11 mouse cellular contexts compared by ENCODE assay signal in the genomic region with DNA sequence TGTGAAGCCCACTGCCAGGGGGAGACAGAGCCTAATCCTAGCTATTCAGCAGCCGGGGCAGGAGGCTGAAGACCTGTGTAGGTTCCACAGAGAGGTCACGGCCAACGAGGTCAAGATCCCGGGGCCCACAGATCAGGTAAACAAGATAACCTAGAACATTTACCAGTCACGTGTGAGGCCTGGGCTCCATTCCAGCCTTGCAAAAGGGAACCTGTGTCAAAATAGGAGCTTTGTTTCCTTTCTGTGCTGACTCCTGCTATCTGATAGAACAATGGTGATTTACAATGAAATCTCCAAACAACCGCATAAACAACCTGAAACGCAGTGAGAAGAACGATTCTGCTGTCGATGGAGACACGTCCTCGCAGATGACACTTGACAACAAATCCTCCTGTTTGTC. TPM values are rescaled to one million over a fixed set of nuclear protein-coding genes. Genes with fewer than 3 reads are reported as not detected.
A peak's percentile ranks its signal among the peaks of the same experiment; 100 is the strongest.
DNase-seq lines count a peak whose midpoint lies in the region; ATAC-seq and TF ChIP-seq lines count a peak whose summit lies in the region.
"Had no signal": no experiment of that assay in that cellular context is flagged by ENCODE, and none has a peak within 500 bp of the region (broad histone marks: within the 10 kb centered on the region; RNA-seq: fewer than 3 reads in every experiment).

No protein-coding gene starts in this region.

- no peaks in the 10 kb centered on the region for H3K36me3 ChIP-seq in heart, embryonic 12.5 days
- no peaks in the 10 kb centered on the region for H3K36me3 ChIP-seq in liver, embryonic 14.5 days (replicated peaks; ENCODE audit: control insufficient read depth, insufficient read depth, low read depth)
- no peaks in the 10 kb centered on the region for H3K36me3 ChIP-seq in stomach, embryonic 16.5 days (ENCODE audit: control insufficient read depth, insufficient read depth, low read length)
- H3K36me3 ChIP-seq in midbrain, embryonic 11.5 days (ENCODE audit: control insufficient read depth, insufficient read depth, low read length): no peaks in the 10 kb centered on the region
- no peaks in the 10 kb centered on the region for H3K36me3 ChIP-seq in forebrain, embryonic 16.5 days (ENCODE audit: control insufficient read depth, insufficient read depth)

- peaks cover 6% of the 10 kb centered on the region; the same call in 1 of the 2 replicates for H3K4me1 ChIP-seq in heart, embryonic 12.5 days (replicated peaks)
- 0 out of 4 replicates have a peak, but pooled peaks cover 0 to 2% of the 10 kb centered on the region in 2 experiments for H3K4me1 ChIP-seq in liver, embryonic 14.5 days (replicated peaks; ENCODE audit: control insufficient read depth in 2 of 2, insufficient read depth in 2 of 2, low read length in 1 of 2)
- no peaks in the 10 kb centered on the region for H3K4me1 ChIP-seq in stomach, embryonic 16.5 days (ENCODE audit: control insufficient read depth, insufficient read depth, low read length)
- no peaks in the 10 kb centered on the region for H3K4me1 ChIP-seq in midbrain, embryonic 11.5 days (ENCODE audit: control insufficient read depth, insufficient read depth, low read length)
- H3K4me1 ChIP-seq in forebrain, embryonic 16.5 days (replicated peaks; ENCODE audit: control insufficient read depth, insufficient read depth, low read length): no peaks in the 10 kb centered on the region

- no peak for ATAC-seq in heart, embryonic 12.5 days (ENCODE audit: insufficient number of reproducible peaks, low FRiP score)
- peak; percentile 21; the same call in 1 of the 2 replicates for ATAC-seq in liver, embryonic 14.5 days (ENCODE audit: insufficient read depth)
- no peak for ATAC-seq in stomach, embryonic 16.5 days (ENCODE audit: insufficient read depth, low FRiP score)
- no peak for ATAC-seq in midbrain, embryonic 11.5 days (ENCODE audit: low FRiP score)
- no peak for ATAC-seq in forebrain, embryonic 16.5 days

- H3K27me3 ChIP-seq in heart, embryonic 12.5 days (replicated peaks): peaks cover 9% of the 10 kb centered on the region; the same call in 1 of the 2 replicates
- H3K27me3 ChIP-seq in liver, embryonic 14.5 days (ENCODE audit: control insufficient read depth, insufficient read depth, low read length): no peaks in the 10 kb centered on the region
- no peaks in the 10 kb centered on the region for H3K27me3 ChIP-seq in stomach, embryonic 16.5 days (ENCODE audit: control insufficient read depth, insufficient read depth, low read length)
- H3K27me3 ChIP-seq in midbrain, embryonic 11.5 days (ENCODE audit: control insufficient read depth, insufficient read depth, low read length): no peaks in the 10 kb centered on the region
- no peaks in the 10 kb centered on the region for H3K27me3 ChIP-seq in forebrain, embryonic 16.5 days (replicated peaks; ENCODE audit: control insufficient read depth, insufficient read depth, low read length)

- H3K9me3 ChIP-seq in heart, embryonic 12.5 days (replicated peaks): no peaks in the 10 kb centered on the region
- no peaks in the 10 kb centered on the region for H3K9me3 ChIP-seq in liver, embryonic 14.5 days (ENCODE audit: control insufficient read depth, low read length)
- H3K9me3 ChIP-seq in stomach, embryonic 16.5 days (replicated peaks; ENCODE audit: control insufficient read depth, low read length): no peaks in the 10 kb centered on the region
- no peaks in the 10 kb centered on the region for H3K9me3 ChIP-seq in midbrain, embryonic 11.5 days (ENCODE audit: control insufficient read depth, low read length)
- H3K9me3 ChIP-seq in forebrain, embryonic 16.5 days (ENCODE audit: control insufficient read depth, low read length): no peaks in the 10 kb centered on the region

- TF ChIP-seq CTCF in liver, embryonic 14.5 days (IDR thresholded peaks at IDR 0.05; ENCODE audit: low read depth): no peak
- no peak for TF ChIP-seq CTCF in layer of hippocampus, adult 2 months (conservative IDR thresholded peaks at IDR 0.05)

- H3K9ac ChIP-seq in heart, embryonic 12.5 days: no peak overlapping the region
- H3K9ac ChIP-seq in liver, embryonic 14.5 days (replicated peaks): no peak overlapping the region
- no peak overlapping the region for H3K9ac ChIP-seq in stomach, embryonic 16.5 days (ENCODE audit: low read length)
- H3K9ac ChIP-seq in midbrain, embryonic 11.5 days (ENCODE audit: low read length): no peak overlapping the region
- H3K9ac ChIP-seq in forebrain, embryonic 16.5 days (replicated peaks; ENCODE audit: low read depth, low read length): no peak overlapping the region

- intact Hi-C loops in heart, postnatal 25 days (cut with DNase I): loop anchor here (10.0 kb wide), 1 partner anchor 246 kb away; no protein-coding TSS in a partner anchor

- no peak for TF ChIP-seq EP300 in liver, embryonic 14.5 days (IDR thresholded peaks at IDR 0.05; ENCODE audit: low read depth)

- DNase-seq in heart, adult 18-20 months: peak; percentile 65 to 74
- DNase-seq in heart, postnatal 25 days (ENCODE audit: low spot score): peak; percentile 16
- DNase-seq in liver, embryonic 14.5 days (ENCODE audit: low read depth in 3 of 3, low spot score in 3 of 3): peak in 1 of 3 experiments; percentile 11
- DNase-seq in midbrain, embryonic 11.5 days (ENCODE audit: low spot score, missing footprints): no peak
- DNase-seq in layer of hippocampus, adult 2 months (ENCODE audit: low spot score in 2 of 2): no peak
- DNase-seq: right cerebral cortex, postnatal 14 days had no signal

- no peak overlapping the region for H3K4me2 ChIP-seq in heart, embryonic 12.5 days
- H3K4me2 ChIP-seq in liver, embryonic 14.5 days (ENCODE audit: low read depth): no peak overlapping the region
- no peak overlapping the region for H3K4me2 ChIP-seq in stomach, embryonic 16.5 days (ENCODE audit: low read depth, low read length)
- no peak overlapping the region for H3K4me2 ChIP-seq in midbrain, embryonic 11.5 days
- H3K4me2 ChIP-seq in forebrain, embryonic 16.5 days (ENCODE audit: low read length): no peak overlapping the region

- WGBS in heart, embryonic 12.5 days: 56% methylated on average over 11 of the region's 11 CpGs
- 61% methylated on average over 11 of the region's 11 CpGs for WGBS in liver, embryonic 14.5 days (ENCODE audit: insufficient replicate concordance)
- WGBS in stomach, embryonic 16.5 days: 53% methylated on average over 11 of the region's 11 CpGs
- WGBS in midbrain, embryonic 11.5 days: 81% methylated on average over 11 of the region's 11 CpGs
- 54% methylated on average over 11 of the region's 11 CpGs for WGBS in forebrain, embryonic 16.5 days

- no peak overlapping the region for H3K4me3 ChIP-seq in heart, embryonic 12.5 days
- no peak overlapping the region for H3K4me3 ChIP-seq in liver, embryonic 14.5 days (ENCODE audit: insufficient read depth in 1 of 2, low read depth in 2 of 2, low read length in 2 of 2)
- no peak overlapping the region for H3K4me3 ChIP-seq in stomach, embryonic 16.5 days (replicated peaks; ENCODE audit: low read length)
- no peak overlapping the region for H3K4me3 ChIP-seq in midbrain, embryonic 11.5 days (ENCODE audit: low read depth, low read length)
- no peak overlapping the region for H3K4me3 ChIP-seq in forebrain, embryonic 16.5 days (replicated peaks; ENCODE audit: low read length)
- H3K4me3 ChIP-seq in layer of hippocampus, adult 2 months: no peak overlapping the region

- no peak overlapping the region for H3K27ac ChIP-seq in heart, embryonic 12.5 days (ENCODE audit: poor library complexity, severe bottlenecking)
- H3K27ac ChIP-seq in liver, embryonic 14.5 days: no peak overlapping the region
- H3K27ac ChIP-seq in stomach, embryonic 16.5 days (ENCODE audit: low read length): peak overlapping the region; percentile 19; the same call in 1 of the 2 replicates
- no peak overlapping the region for H3K27ac ChIP-seq in midbrain, embryonic 11.5 days (ENCODE audit: low read depth, low read length)
- no peak overlapping the region for H3K27ac ChIP-seq in forebrain, embryonic 16.5 days (ENCODE audit: low read length)
- H3K27ac ChIP-seq in layer of hippocampus, adult 2 months: no peak overlapping the region

RNA-seq across cellular contexts. Expression of gene Pbld1, which starts 0.4 kb away (rescaled TPM):
- total RNA-seq in heart, adult 18-20 months (2021): 1 to 10 TPM; 1.0 to 3.3 TPM
- polyA plus RNA-seq in heart, embryonic 12.5 days (2016; fragmentation: Nextera tagmentation; extraction: Ambion mirVana): 0.40 and 0.87 TPM in 2 replicates
- 1 to 10 TPM; 1.1 to 1.4 TPM for total RNA-seq in heart, postnatal 25 days (2021)
- polyA plus RNA-seq in liver, embryonic 14.5 days (2012; rRNA removed): 3.1 and 3.8 TPM in 2 replicates
- polyA plus RNA-seq in liver, embryonic 14.5 days (2014; fragmentation: Nextera tagmentation; extraction: Ambion mirVana): 4.9 and 5.2 TPM in 2 replicates
- 6.1 and 6.9 TPM in 2 replicates for polyA plus RNA-seq in stomach, embryonic 16.5 days (2015; fragmentation: Nextera tagmentation; extraction: Ambion mirVana)
- 0.73 and 0.96 TPM in 2 replicates for polyA plus RNA-seq in midbrain, embryonic 11.5 days (2014; fragmentation: Nextera tagmentation; extraction: Ambion mirVana)
- 0.62 and 0.99 TPM in 2 replicates for polyA plus RNA-seq in forebrain, embryonic 16.5 days (2015; fragmentation: Nextera tagmentation; extraction: Ambion mirVana)
- total RNA-seq in layer of hippocampus, adult 2 months (2021): under 1 TPM; 0.15 to 0.82 TPM
- total RNA-seq: common myeloid progenitor, adult 5-6 weeks had no signal

RNA-seq across cellular contexts. Expression of gene Pbld2, which starts 36.3 kb away (rescaled TPM):
- total RNA-seq in heart, adult 18-20 months (2021): 10 to 100 TPM; 10.3 to 12.2 TPM
- polyA plus RNA-seq in heart, embryonic 12.5 days (2016; fragmentation: Nextera tagmentation; extraction: Ambion mirVana): 0.68 and 0.78 TPM in 2 replicates
- total RNA-seq in heart, postnatal 25 days (2021): 1 to 10 TPM; 7.0 to 8.0 TPM
- 1.8 and 2.0 TPM in 2 replicates for polyA plus RNA-seq in liver, embryonic 14.5 days (2012; rRNA removed)
- 2.3 and 2.7 TPM in 2 replicates for polyA plus RNA-seq in liver, embryonic 14.5 days (2014; fragmentation: Nextera tagmentation; extraction: Ambion mirVana)
- 5.2 and 5.9 TPM in 2 replicates for polyA plus RNA-seq in stomach, embryonic 16.5 days (2015; fragmentation: Nextera tagmentation; extraction: Ambion mirVana)
- 0.76 and 1.7 TPM in 2 replicates for polyA plus RNA-seq in midbrain, embryonic 11.5 days (2014; fragmentation: Nextera tagmentation; extraction: Ambion mirVana)
- polyA plus RNA-seq in forebrain, embryonic 16.5 days (2015; fragmentation: Nextera tagmentation; extraction: Ambion mirVana): 1.3 and 1.7 TPM in 2 replicates
- 1 to 10 TPM; 1.6 to 2.2 TPM for total RNA-seq in layer of hippocampus, adult 2 months (2021)

RNA-seq across cellular contexts. Expression of gene Hnrnph3, which starts 36.4 kb away (rescaled TPM):
- 10 to 100 TPM; 32.9 to 35.7 TPM for total RNA-seq in heart, adult 18-20 months (2021)
- 70.7 and 77.3 TPM in 2 replicates for polyA plus RNA-seq in heart, embryonic 12.5 days (2016; fragmentation: Nextera tagmentation; extraction: Ambion mirVana)
- 10 to 100 TPM; 30.7 to 32.3 TPM for total RNA-seq in heart, postnatal 25 days (2021)
- polyA plus RNA-seq in liver, embryonic 14.5 days (2012; rRNA removed): 13.8 and 23.2 TPM in 2 replicates
- polyA plus RNA-seq in liver, embryonic 14.5 days (2014; fragmentation: Nextera tagmentation; extraction: Ambion mirVana): 12.4 and 13.6 TPM in 2 replicates
- 84.1 and 86.5 TPM in 2 replicates for polyA plus RNA-seq in stomach, embryonic 16.5 days (2015; fragmentation: Nextera tagmentation; extraction: Ambion mirVana)
- polyA plus RNA-seq in midbrain, embryonic 11.5 days (2014; fragmentation: Nextera tagmentation; extraction: Ambion mirVana): 172 and 174 TPM in 2 replicates
- polyA plus RNA-seq in forebrain, embryonic 16.5 days (2015; fragmentation: Nextera tagmentation; extraction: Ambion mirVana): 196 and 205 TPM in 2 replicates
- 10 to 100 TPM; 51.1 to 65.3 TPM for total RNA-seq in layer of hippocampus, adult 2 months (2021)

RNA-seq across cellular contexts. Expression of gene Atoh7, which starts 39.0 kb away (rescaled TPM):
- not detected for total RNA-seq in heart, adult 18-20 months (2021)
- not detected in 2 replicates for polyA plus RNA-seq in heart, embryonic 12.5 days (2016; fragmentation: Nextera tagmentation; extraction: Ambion mirVana)
- total RNA-seq in heart, postnatal 25 days (2021): not detected
- 0.02 TPM in 1 of 2 replicates, not detected in the other for polyA plus RNA-seq in liver, embryonic 14.5 days (2012; rRNA removed)
- not detected in 2 replicates for polyA plus RNA-seq in liver, embryonic 14.5 days (2014; fragmentation: Nextera tagmentation; extraction: Ambion mirVana)
- not detected in 2 replicates for polyA plus RNA-seq in stomach, embryonic 16.5 days (2015; fragmentation: Nextera tagmentation; extraction: Ambion mirVana)
- polyA plus RNA-seq in midbrain, embryonic 11.5 days (2014; fragmentation: Nextera tagmentation; extraction: Ambion mirVana): 1.1 and 2.0 TPM in 2 replicates
- polyA plus RNA-seq in forebrain, embryonic 16.5 days (2015; fragmentation: Nextera tagmentation; extraction: Ambion mirVana): 0.94 and 0.98 TPM in 2 replicates
- 1 to 10 TPM; 1.7 to 2.0 TPM for total RNA-seq in layer of hippocampus, adult 2 months (2021)
- total RNA-seq: common myeloid progenitor, adult 5-6 weeks had no signal
- polyA plus RNA-seq: C2C12 had no signal

Comparison
In these comparisons a context has a peak if more than half of its experiments do, and no peak if none do; other contexts are left out.
1. DNase-seq: peak in heart, adult 18-20 months (2 of 2) and heart, postnatal 25 days (single experiment); none in midbrain, embryonic 11.5 days (single experiment) and layer of hippocampus, adult 2 months (0 of 2).